Mouse (Mus musculus): ENCODE measurements around the gene Psma2.

Psma2 gene

DNA sequence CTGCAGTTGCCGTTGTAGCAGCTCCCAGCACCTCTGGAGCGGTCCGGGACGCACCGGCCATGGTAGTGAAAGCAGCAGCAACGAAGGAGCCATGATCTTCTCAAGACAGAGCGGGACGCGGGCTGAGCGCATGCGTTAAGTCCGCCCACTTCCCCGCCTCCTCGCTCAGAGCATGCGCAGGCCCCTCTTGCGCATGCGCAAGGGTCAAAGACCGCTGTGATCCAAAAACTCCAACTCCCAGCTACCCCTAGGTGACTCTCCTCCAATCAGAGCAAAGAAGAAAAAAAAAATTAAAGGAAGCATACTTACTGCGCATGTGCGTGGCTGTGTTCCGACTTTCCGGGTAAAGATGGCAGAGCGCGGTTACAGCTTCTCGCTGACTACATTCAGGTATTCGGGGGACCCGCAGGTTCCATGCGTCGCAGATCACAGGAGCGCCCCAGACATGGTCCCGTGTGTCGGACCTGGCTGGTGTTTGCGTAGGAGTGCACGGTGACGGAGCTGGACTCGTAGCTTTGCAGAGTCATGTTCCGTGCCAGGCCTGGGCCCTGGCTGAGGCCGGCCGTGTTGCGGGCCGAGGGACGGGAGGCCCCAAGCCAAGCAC lies at the start of gene Psma2, which contains the start of gene Mrpl32:
Psma2 (plus strand) TSS at position 315 of the 604 bp plus-strand sequence.
Mrpl32 (minus strand) TSS at position 240 of the 604 bp plus-strand sequence.
- peak; percentile 97 to 98 for DNase-seq (ENCODE audit: low spot score in 2 of 2)

DNA sequence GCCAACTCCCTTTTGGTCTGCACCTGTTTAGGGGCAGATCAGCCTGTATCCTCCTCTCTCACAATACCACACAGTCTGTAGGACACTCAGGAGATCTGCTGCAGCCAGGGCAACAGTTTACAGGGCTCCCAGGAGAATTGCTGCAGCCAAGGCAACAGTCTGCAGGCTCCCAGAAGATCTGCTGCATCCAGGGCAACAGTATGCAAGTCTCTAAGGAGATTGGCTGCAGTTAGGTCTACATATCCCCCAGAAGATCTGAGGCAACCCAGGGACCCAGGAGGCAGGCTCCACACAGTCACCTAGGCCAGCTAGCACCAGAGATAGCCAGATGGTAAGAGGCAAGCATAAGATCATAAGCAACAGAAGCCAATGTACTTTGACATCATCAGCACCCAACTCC lies 38.9 kb upstream of the Psma2 start:
- no peak for DNase-seq (ENCODE audit: low spot score in 2 of 2)

DNA sequence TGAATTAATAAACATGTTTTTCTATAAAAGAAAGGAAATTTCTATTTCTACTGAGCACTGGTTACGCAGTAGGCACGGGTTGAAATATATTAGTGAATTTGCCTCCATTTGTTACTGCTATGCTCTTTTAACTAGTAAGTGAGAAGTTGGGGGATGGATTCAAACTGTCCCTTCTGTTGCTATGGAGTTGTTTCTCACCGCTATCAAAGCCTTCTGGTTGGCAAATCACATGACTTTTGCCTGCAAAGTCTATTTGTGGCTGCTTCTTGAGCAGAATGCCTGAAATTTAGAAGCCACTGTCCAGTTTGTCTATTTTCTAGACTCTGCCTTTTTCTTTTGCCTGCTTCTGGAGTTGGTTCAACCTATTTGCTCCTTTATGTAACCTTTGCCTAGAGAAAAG lies 32.6 kb upstream of the Psma2 start:
- no peak for DNase-seq (ENCODE audit: low spot score in 2 of 2)

DNA sequence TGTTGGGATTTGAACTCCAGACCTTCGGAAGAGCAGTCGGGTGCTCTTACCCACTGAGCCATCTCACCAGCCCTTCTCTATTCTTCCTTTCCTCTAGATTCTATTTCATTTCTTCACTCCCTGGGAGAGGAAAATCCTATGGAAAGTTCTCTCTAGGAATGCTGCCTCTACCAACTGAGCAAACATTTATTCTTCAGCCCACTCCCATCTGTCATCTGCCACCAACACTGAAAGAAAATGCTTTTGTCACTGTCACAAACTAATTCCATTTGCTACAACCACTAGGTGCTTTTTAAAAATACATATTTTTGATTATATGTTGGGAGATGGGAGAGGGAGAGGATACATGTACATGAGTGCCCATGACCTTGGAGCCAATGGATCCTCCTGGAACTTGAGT lies 10.3 kb upstream of the Psma2 start:
- no peak for DNase-seq (ENCODE audit: low spot score in 2 of 2)

DNA sequence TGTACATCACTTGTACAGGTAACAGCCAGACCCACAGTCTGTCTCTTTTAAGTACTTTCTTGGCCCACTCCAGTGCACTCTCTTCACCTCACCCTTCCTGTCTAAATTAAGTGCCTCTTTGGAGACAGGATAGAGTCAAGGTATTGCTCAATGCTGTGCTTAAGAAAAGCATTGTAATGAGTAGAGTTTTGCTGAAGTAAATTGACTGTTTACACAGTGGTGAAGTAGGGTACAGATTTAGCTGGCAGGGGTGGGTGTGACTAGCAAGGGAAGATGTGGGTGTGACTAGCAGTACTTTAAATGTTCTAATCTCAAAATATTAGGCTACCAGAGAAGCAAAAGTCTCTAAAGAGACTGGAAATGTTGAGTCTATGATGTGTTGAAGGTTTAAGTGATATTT lies 5.4 kb upstream of the Psma2 start:
- no peak for DNase-seq (ENCODE audit: low spot score in 2 of 2)

DNA sequence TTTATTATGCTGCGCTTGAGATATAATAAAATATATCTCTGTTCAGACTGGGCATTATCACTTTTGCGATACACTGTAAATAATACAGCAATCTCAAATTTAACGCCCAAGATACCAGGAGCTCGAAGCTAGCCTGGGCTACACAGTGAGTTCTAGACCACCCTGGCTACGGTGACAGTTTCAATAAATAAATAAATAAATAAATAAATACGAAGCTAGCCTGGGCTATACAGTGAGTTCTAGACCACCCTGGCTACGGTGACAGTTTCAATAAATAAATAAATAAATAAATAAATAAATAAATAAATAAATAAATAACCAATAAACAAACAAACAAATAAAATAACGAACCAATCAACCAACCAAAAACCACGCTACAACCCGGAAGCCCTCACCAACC lies 577 bp upstream of the Psma2 start:
- DNase-seq (ENCODE audit: low spot score in 2 of 2), result no peak

DNA sequence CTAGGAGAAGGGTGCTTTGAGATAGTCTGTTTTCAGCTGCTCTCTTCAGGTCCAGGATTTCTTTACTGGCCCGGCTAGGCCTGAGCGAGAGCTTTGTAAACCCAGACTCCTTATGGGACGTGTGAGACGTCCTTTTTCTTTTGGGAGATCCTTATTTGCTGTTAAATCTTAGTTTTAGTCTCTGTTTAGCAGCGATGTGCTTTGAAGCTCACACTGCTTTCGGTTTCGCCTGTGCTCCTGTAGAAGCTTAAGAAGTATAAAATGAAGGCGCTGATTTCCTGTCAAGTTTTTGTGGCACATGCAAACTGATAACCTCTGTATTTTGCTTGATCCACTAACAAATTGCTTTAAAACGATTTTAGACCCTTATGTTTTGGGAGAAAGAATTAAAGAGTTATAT lies 513 bp downstream of the Psma2 start:
- DNase-seq (ENCODE audit: low spot score in 2 of 2), result no peak

DNA sequence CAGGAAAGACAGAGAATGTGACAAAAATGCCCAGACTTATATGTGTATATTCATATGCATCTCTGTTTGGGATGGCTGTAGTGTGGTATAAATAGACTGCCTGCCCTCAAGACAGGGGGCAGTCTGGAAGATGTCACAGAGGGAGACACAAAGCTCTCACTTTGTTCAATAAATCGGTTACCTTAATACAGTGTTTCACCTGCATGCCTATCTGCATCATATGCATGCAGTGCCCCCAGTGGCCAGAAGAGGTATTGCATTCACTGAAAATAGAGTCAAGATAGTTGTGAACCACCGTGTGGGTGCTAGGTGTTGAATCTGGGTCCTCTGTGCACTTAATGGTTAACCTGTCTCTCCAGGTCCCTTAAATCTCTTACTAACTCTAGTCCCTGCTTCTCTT lies 5.7 kb downstream of the Psma2 start:
- DNase-seq (ENCODE audit: low spot score in 2 of 2), result peak; percentile 67 to 89

DNA sequence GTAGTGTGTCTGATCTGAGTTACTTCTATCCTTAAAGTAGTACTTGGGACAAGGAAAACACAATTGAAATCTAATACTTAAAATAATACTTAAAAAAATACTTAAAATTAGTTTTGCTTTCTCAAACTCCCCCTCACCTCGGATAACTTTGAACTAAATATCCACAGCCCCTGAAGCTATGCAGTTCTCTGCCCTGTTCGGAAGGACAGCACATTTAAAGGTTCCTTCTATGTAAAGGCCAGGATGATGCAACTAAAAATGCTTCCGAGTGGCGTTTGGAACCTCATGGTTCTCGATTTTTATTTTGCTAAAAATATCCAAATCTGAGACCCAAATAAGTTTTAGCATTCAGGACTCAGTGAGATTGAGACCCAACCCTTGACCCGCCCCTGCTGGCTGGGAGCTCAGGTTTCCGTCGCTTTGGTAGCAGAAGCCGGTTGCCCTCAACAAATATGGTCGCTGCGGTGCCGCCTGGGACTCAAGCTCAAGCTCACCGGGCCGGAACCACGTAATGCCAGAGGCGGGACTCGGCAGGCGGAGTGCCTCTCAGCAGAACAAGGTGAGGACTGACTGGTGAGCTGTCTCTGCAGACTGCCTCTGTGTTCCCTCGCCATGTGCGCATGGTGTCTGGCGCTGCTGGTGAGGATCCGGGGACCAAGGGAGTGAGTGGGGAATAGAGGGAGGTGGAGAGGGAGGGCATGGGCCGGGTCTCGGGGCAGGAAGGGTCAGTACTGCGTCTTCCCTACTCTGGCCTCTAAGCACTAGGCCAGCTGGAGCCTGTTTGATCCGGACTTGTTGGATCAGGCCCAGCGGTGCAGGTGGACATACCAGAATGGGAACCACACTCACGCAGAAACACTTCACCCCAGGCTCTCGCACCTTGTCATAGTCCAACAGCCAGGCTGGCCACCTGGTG lies 16.9 kb downstream of the Psma2 start, which contains the start of gene AW209491:
AW209491 (plus strand) TSS at position 429 of the 916 bp plus-strand sequence.
- peak; percentile 85 to 90 for DNase-seq (ENCODE audit: low spot score in 2 of 2)

DNA sequence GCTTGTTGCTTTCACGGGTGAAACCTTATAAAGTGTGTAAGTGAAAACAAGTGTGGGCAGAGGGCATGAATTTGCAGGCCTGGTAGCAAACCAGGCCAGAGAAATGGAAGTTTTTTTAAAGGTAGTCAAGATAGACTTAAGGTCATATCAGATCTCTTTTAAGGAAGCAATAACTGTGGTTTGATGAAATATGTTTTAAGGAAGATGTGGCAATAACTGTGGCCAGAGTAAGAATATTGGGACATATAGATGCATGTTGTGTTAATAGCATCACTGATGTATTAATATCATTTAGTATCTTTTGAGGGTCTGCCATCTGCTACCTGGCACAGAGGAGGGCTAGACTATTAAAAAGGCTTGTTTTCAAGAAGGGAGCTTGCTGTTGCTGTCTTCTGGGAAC lies 27.0 kb downstream of the Psma2 start:
- DNase-seq (ENCODE audit: low spot score in 2 of 2), result no peak

DNA sequence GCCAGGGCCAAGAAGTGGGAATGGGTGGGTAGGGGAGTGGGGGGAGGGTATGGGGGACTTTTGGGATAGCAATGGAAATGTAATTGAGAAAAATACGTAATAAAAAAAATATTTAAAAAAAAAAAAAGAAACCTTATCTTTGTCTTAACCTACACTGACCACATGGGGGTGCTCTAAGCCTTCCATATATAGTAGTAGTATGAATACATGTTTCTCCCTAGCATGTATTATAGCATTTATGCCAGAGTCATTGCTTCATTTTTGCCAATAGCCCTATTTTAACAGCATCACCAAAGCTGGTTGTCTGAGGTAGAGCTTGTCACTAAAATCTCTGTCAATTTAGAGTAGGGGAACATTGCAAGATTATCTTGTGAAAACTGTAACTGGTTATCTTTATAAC lies 36.3 kb downstream of the Psma2 start:
- DNase-seq (ENCODE audit: low spot score in 2 of 2), result no peak

DNA sequence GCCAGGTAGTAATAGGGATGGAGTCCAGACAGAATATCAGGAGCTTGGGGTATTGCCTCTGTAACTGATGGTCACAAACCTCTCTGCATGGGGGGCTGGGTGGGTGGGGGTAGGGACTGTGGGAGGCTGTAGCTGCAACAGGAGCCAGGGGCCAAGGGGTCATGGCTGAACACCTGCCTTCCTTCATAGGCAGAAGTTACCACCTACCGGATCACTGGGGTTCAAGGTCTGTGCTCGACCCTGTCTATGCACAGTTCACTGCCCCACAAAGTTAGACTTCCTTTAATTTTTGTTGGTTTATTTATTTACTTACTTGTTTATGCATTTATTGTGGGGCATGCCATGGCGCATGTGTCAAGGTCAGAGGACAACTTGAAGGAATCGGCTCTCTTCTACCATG lies 54.1 kb downstream of the Psma2 start:
- no peak for DNase-seq (ENCODE audit: low spot score in 2 of 2)

DNA sequence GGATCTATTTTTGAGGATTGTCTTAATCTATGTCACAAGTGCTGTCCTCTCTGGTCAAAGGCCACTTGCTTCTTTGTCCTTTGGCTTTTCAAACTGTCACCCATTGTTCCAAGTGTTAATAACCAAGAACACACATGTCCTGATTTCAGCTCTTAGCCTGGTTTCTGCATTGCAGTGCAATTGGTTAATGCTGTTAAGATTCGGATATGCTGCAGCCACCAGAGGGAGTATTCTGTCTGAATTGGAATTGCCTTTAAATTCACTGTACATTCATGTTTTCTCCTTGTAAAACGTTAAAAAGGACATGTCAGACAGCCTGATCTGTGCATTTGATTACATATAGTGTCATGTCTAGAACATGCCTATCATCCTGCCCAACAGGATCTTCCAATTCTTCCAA lies 57.3 kb downstream of the Psma2 start:
- no peak for DNase-seq (ENCODE audit: low spot score in 2 of 2)

DNA sequence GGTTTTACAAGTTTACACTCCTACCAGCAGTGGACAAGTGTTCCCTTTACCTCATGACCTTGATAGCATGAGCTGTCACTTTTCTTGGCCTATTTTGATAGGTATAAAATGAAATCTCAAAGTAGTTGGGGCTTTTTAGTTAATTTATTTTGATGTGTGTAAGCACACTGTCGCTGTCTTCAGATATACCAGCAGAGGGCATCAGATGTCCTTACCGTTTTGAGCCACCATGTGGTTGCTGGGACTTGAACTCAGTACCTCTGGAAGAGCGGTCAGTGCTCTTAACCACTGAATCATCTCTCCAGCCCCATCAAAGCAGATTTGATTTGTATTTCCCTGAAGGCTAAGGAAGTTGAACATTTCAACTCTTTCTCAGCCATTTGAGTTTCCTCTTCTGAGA lies 75.9 kb downstream of the Psma2 start:
- DNase-seq (ENCODE audit: low spot score in 2 of 2), result no peak

DNA sequence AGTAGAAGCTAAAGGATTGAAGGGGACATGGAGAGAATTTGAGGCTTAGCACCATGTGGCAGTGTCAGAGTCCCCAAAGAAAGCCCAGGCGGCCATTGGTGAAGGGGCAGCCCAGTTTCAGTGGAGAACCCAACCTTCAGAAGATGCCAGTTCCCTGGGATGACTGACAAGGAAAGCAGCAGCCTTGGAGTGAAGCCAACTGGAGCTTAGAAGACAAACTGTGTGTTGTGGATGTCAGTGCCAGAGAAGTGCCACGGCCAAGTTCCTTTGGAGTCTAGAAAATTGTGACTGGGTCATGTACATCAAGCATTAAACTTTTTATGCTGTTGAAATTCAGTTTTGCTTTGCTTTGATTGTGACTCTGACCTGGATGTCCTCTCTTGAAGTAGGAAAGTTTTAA lies 103.8 kb downstream of the Psma2 start:
- no peak for DNase-seq (ENCODE audit: low spot score in 2 of 2)

DNA sequence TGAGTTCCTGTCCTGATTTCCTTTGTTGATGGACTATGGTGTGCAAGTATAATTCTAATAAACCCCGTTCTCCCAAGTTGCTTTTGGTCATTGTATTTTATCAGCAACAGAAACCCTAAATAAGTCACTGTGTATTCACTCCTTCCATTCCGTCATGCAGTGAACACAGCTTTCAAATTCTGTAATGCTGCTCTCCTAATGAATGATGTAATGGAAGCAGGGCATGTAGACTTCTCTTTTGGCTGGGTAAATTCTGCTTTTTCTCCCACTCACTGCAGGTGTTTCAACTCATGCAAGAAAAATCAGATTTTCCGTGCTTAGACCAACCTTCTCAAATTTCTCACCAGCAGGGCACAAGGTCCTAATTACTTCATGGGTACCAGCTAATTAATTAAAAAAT lies 104.7 kb downstream of the Psma2 start:
- DNase-seq (ENCODE audit: low spot score in 2 of 2), result no peak
